Mouse (Mus musculus) small intestine, adult 10 weeks (tissue): ENCODE measurements around the gene Elmo3. TPM values are rescaled to one million over a fixed set of nuclear protein-coding genes. Genes with fewer than 3 reads are reported as not detected.

Experiments used
- polyA plus RNA-seq: library from polyadenylated mRNA; stranded (reverse); fragments of 350-450 nt; fragmentation: Illumina TruSeq; extraction: RNeasy Lipid Tissue Mini Kit (QIAGEN cat#74804); gene quantifications from one replicate; pipeline ENCODE4 v1.2.3, GENCODE M21; 2014; ENCODE audit warnings: low replicate concordance

Elmo3 gene
- polyA plus RNA-seq, result 3.3 TPM

DNA sequence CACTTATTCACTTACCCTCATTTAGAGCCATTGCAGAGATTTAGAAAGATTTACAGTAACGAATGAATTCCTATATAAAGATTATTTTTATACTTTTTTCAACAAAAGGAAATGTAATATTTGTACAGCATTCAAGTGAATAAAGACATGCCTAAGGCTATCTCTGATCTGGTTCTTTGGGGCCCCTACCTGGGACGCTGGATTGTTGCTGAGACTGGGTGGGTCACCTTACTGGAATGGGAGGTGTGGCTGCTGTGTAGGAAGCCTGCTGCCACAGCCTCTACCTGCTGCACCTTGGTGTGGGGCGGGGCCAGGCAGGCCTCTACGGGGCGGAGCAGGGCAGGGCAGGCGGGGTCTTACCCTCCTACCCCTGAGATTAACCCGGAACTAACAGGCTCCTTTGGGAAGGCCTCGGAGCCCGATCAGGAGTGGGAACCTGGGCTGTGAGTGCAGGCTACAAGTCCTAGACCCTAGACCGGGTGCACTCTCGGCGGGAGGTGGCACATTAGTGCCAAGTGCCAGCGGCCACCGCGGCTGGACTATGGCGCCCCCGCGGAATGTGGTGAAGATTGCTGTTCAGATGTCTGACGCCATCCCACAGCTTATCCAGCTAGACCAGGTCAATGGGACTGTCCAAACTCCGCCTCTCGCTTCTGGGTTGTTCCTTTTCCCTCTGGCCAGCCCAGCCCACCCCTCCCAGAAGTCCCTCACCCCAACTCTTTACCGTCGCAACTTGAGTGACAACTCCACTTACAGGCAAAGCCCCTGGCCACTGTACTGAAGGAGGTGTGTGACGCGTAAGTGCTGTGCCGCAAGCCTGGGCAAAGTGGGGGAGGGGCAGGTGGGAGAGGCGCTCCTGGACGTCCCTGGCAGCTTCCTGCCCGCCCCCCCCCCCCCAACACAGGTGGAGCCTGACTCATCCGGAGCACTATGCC is at the start of gene Elmo3:
Gene Elmo3, plus strand, starts transcription at position 391 of the 935 bp plus-strand sequence.

DNA sequence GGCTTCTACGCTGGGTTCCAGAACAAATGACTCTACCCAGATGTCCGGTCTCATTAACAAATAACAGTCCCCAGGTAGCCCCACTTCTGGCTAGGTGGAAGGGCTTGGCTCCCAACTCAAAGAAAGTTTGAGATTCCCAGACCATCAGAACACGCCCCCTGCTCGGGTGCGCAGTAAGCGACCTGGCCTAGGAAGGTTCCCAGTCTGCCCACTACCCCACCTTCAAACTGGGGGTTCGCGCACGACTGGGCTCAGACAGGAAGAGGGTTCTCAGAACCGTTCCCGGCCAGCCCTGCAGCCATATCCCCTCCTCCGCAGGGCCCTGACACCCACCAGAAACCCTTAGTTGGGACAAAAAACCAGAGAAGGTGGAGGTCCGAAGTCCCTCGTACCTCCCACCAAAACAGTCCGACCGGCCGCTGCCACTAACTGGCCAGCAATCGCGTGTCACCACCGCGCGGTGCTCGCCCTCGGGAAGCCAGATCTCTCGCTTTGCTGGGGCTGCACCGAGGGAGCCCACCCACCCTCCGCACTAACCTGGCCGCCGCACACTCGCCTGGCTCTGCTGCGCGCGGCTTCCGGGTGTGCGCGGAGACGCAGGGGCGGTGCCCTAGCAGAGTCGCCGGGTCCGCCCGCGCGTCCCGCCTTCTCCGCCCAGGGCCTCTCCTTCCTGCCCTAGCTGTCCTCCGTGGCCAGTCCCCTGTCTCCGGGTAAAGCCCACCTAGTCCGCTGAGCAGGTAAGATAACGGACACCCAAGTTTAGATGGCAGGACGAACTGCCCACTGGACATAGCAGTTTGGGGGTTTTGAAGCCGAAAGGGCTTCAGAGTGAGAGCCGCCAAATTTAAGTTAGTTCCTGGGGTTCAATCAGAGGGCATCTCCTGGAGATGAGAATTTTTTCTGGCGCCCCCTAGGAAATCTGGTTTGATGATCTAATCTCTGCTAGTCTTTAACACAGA is 41.1 kb upstream of the Elmo3 start, which contains the start of the genes Tradd and Fbxl8:
Gene Tradd, minus strand, starts transcription at position 586 of the 959 bp plus-strand sequence.
Gene Fbxl8, plus strand, starts transcription at position 625 of the 959 bp plus-strand sequence.

DNA sequence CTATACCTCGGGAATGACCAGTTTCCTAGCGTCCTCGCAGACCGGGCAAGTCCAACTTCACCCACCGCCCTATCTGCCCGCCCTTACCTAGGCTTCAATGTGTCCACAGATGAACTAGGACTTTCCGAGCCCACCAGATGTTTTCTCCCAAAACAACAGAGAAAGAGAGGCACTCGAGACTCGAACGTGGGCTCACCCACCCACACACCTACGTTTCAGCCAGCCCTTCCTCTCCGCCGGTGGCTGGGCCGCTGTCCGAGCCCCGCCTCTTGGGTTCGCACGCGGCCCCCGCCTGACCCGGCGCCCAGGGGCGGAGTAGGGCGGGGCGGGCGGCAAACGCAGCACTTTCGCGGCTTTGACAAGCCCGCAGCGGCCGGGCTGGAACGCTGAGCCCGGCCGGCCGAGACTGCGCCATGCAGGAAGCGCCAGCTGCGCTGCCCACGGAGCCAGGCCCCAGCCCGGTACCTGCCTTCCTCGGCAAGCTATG is 35.9 kb upstream of the Elmo3 start, which contains the start of gene Hsf4:
Gene Hsf4, plus strand, starts transcription at position 341 of the 487 bp plus-strand sequence.

DNA sequence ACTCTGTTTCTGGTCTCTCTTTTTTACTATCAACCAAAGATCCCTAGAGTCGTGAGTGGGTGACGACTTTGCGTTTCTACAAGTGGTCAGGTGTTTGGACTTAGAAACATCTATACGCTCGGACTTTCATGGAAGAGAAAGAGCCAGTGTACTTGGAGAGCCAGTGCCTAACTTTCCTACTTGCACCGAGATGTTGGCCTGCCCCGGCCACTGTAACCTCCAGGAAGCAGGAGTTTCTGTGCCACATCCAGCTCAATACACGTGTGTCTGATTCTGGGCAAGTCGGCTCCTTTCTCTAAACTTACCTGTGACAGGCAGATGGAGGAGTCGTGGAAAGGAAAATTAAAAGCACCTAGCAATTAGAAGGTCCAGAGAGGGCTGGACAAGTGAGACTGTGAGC is 29.6 kb upstream of the Elmo3 start, which contains the start of gene Nol3:
Gene Nol3, plus strand, starts transcription at position 301 of the 400 bp plus-strand sequence.

DNA sequence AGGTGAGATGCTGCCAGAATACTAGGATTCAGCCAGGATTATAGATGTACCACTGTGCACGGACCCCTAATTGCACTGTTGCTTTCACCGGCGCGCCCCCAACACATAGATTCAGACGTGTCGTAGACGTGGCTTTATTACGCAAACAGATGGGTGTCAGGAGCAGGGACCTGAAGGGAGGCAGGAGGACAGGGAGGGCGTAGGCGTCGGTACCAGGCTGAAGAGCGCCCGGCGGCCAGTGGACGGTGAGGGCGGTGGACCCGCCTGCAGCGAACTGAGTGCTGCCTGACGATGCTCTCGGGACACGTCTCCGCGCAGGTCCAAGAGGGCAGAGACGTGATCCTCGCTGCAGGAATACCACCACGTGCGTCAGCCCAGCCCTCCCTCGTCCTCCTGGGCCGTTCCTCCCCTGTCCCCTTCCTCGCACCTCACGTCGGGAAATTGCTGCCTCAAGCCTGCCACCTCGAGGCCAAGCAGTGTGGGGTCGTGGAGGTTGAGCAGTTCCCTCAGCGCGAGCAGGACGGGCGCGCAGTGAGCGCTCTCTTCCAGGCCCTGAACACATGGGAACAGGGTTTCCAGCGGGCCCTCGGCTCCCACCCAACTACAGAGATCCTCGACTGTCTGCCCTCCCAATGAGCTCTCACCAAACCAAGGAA is 15.5 kb upstream of the Elmo3 start, which contains the start of gene 4931428F04Rik:
Gene 4931428F04Rik, minus strand, starts transcription at position 60 of the 656 bp plus-strand sequence.

DNA sequence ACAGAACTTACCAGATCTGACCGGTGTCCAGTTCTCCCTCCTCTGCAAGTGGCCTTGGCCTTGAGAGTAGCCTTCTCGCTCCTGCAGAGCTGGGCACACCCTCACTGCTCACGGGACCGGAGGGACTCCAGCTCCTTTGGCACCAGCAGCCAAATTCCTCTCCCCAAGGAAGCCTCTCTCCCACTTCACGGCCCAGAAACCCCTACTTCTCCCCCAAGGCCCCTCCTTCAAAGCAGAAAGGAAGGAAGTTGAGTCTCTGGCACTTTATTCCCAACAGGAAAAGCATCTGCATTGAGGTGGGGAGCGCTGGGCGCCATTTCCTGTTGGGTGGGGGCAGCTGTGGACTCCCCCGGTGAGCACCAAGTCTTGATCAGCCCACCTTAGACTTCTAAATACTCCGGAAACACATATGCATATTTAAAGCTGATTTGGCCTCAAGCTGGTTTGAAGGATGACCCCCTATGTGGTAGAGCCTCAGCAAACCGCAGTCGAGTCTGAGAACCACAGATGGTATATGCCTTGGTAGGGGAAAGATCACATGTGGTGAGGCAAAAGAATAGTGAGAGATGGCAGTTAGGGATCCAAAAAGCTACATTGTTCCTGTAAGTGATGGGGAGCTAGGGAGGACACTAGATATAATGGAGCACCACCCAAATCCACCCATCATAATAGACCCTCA is 9.4 kb upstream of the Elmo3 start, which contains the start of gene Exoc3l:
Gene Exoc3l, minus strand, starts transcription at position 207 of the 679 bp plus-strand sequence.

DNA sequence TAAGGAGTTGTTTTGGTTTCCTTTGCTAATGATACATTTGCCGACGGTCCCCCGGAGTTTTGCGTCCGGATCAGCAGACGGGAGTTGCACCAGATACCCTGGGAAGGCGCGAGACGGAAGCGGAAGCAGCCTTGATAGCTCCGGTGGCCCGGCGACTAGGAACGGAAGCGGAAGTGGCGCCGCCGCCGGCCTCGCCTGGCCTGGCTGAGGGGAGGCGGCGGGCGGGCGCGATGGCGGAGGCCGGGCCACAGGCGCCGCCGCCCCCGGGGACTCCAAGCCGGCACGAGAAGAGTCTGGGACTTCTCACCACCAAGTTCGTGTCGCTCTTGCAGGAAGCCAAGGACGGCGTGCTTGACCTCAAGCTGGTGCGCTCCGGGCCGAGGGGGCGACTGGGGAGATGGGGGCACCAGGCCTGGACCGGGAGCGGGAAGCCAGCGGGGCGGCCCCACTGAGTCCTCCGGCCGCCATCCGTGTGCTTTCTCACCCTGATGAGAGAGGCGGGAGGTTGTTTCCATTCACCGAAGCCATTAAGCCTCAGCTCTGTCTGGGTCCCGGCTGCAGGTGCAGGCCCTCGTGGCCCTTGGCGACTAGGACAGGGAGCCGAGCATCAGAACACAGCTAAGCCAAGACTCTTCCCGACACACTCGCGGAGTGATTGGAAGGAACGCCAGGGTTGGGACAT is 7.7 kb upstream of the Elmo3 start, which contains the start of gene E2f4:
Gene E2f4, plus strand, starts transcription at position 153 of the 682 bp plus-strand sequence.

DNA sequence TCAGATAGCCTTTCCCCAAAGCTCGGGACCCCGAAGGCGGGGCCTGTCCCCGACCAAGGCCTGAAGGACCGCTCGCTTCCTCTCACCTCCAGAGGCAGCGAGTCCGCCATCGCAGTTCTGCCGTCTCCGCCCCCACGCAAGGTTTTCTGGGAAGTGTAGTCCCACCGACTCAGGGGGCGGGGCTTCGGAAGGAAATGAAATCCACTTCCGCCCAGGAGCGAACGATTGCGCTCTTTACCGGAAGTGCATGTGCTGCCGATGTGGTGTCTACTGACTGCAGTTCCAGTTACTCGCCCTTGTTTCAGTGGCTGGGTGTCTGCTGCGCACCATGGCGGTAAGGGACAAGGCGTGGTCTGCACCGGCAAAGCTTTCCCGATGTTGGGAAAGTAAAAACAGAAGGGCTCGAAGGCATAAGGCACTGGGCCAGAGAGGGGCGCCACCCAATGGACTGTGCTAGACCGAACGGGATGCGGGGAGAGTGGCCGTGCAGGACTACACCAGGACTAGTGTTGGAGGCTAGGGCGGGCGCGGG is 20.8 kb downstream of the Elmo3 start, which contains the start of the genes Lrrc29 and Tmem208:
Gene Lrrc29, minus strand, starts transcription at position 138 of the 532 bp plus-strand sequence.
Gene Tmem208, plus strand, starts transcription at position 214 of the 532 bp plus-strand sequence.

DNA sequence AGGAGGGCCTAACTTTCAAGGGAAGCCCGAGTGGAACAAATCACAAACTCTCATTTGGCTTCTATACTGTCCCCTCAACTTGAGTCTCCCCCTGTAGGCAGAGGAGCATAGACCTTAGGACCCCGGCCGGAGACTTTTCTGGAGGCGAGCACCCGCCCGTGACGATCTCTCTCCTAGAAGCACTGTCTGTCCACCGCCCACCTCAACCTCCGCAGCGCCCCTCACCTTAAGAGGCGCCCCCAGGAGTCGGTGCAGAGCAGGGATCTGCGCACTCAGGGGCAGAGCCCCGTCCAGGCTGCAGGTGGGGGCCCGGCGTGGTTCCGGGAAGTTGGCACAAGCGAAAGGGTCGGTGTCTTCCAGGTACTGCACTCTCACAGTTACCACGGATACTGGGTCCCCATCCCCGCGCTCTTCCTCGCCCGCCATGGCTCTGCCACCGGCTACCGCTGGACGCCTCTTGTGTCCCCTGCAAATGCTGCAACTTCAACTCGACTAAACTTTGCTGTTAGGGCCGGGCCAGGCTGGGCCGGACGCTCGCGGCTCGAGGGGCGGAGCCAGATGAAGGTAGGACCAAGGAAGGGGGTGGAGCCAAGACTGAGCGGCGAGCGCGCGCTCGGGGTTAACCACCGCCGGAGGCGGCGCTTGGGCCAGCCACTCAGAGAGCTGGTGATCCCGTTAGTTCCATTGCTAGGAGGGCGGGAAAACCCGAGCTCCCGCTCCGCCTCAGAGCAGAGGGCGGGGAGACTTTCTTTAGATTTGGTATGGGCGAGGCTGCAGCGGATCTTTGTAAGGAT is 42.2 kb downstream of the Elmo3 start, which contains the start of gene Fhod1:
Gene Fhod1, minus strand, starts transcription at position 526 of the 794 bp plus-strand sequence.

DNA sequence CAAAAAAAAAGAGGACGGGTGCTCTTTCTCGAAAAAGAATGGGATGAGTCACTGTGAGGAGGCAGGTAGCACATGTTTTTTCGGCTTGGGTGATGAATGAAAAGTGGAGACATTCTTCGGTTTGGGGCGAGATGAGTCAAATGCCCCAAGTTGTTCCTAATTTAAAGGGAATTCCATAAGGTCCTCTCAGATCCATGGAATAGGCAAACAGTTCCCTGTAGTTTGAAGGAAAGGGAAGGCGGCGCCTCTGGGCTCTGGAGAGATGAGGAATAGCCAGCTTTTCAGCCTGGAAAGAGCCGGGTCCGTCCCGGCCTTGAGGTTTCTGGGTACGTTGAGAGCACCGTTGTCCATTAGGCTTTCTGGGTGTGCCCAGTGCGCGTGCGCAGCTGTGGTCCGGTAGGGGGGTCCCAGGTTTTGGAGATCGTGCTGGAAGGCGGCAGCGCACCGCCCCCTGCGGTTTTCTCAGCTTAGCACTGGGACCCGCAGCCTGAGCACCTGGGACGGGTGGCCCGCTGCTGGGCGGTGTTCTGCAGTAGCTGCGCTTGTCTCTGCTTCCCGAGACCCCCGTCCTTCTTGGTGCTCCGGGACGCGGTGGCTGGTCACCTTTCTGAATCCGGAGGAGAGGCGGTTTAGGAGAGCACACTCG is 43.2 kb downstream of the Elmo3 start, which contains the start of gene Slc9a5:
Gene Slc9a5, plus strand, starts transcription at position 394 of the 646 bp plus-strand sequence.

Other genes starting within 250 kb of the Elmo3 start
- not detected for gene Ces3b, start 221.8 kb upstream of the Elmo3 start, polyA plus RNA-seq
- gene Ces4a, start 173.8 kb upstream of the Elmo3 start, polyA plus RNA-seq, result not detected
- gene Cbfb, start 134.9 kb upstream of the Elmo3 start, polyA plus RNA-seq, result 98.9 TPM
- 25.7 TPM for gene D230025D16Rik, start 80.5 kb upstream of the Elmo3 start, polyA plus RNA-seq
- gene B3gnt9, start 50.4 kb upstream of the Elmo3 start, polyA plus RNA-seq, result 1.2 TPM
- 2.2 TPM for gene Tradd, start 41.0 kb upstream of the Elmo3 start, polyA plus RNA-seq
- not detected for gene Fbxl8, start 41.0 kb upstream of the Elmo3 start, polyA plus RNA-seq
- gene Hsf4, start 35.8 kb upstream of the Elmo3 start, polyA plus RNA-seq, result not detected
- gene Nol3, start 29.5 kb upstream of the Elmo3 start, polyA plus RNA-seq, result 0.11 TPM
- not detected for gene 4931428F04Rik, start 15.7 kb upstream of the Elmo3 start, polyA plus RNA-seq
- not detected for gene Exoc3l, start 9.5 kb upstream of the Elmo3 start, polyA plus RNA-seq
- 6.3 TPM for gene E2f4, start 7.9 kb upstream of the Elmo3 start, polyA plus RNA-seq
- gene Lrrc29, start 20.7 kb downstream of the Elmo3 start, polyA plus RNA-seq, result 0.19 TPM
- 9.5 TPM for gene Tmem208, start 20.8 kb downstream of the Elmo3 start, polyA plus RNA-seq
- 0.11 TPM for gene Fhod1, start 42.4 kb downstream of the Elmo3 start, polyA plus RNA-seq
- not detected for gene Slc9a5, start 43.2 kb downstream of the Elmo3 start, polyA plus RNA-seq
- not detected for gene Plekhg4, start 67.7 kb downstream of the Elmo3 start, polyA plus RNA-seq
- not detected for gene Kctd19, start 107.9 kb downstream of the Elmo3 start, polyA plus RNA-seq
- gene Lrrc36, start 108.0 kb downstream of the Elmo3 start, polyA plus RNA-seq, result not detected
- not detected for gene Tppp3, start 165.9 kb downstream of the Elmo3 start, polyA plus RNA-seq
- gene Zdhhc1, start 191.3 kb downstream of the Elmo3 start, polyA plus RNA-seq, result 0.45 TPM
- gene Hsd11b2, start 213.2 kb downstream of the Elmo3 start, polyA plus RNA-seq, result 0.89 TPM